Mouse (Mus musculus) midbrain, embryonic 14.5 days (tissue): ENCODE data around the gene Adgre5. TPM values are rescaled to one million over a fixed set of nuclear protein-coding genes. Genes with fewer than 3 reads are reported as not detected.

Experiments
- microRNA-seq: library from miRNA; unstranded; fragments of <30 nt; microRNA quantifications from one replicate; pipeline ENCODE4, GENCODE M21; 2016
- polyA plus RNA-seq: library from polyadenylated mRNA; unstranded; fragments of >200 nt; fragmentation: Nextera tagmentation; extraction: Ambion mirVana; gene quantifications from 2 replicates; pipeline ENCODE4 v1.2.1, GENCODE M21; 2014

Gene Adgre5
- polyA plus RNA-seq, 1 experiment from 2014 or later = 12.3 TPM

Small RNA genes within 50 kb of the gene (microRNA-seq; reads per million reads assigned to microRNA genes)
- gene Mir1668 = not detected

Other genes with a start within 250 kb of the Adgre5 start
- gene Olfr370, start 205.5 kb downstream of the Adgre5 start, polyA plus RNA-seq = not detected in 2 replicates
- 346 and 405 TPM in 2 replicates for gene Ndufb7, start 174.7 kb downstream of the Adgre5 start, polyA plus RNA-seq
- gene Tecr, start 133.4 kb downstream of the Adgre5 start, polyA plus RNA-seq = 987 and 1,278 TPM in 2 replicates
- gene Dnajb1, start 133.1 kb downstream of the Adgre5 start, polyA plus RNA-seq = 46.2 TPM in 2 replicates
- 106 and 116 TPM in 2 replicates for gene Gipc1, start 88.6 kb downstream of the Adgre5 start, polyA plus RNA-seq
- 0.72 and 1.3 TPM in 2 replicates for gene Ptger1, start 74.6 kb downstream of the Adgre5 start, polyA plus RNA-seq
- gene Pkn1, start 42.1 kb downstream of the Adgre5 start, polyA plus RNA-seq = 26.6 TPM in 2 replicates
- 109 and 113 TPM in 2 replicates for gene Ddx39, start 26.1 kb downstream of the Adgre5 start, polyA plus RNA-seq
- gene Adgrl1, start 158.8 kb upstream of the Adgre5 start, polyA plus RNA-seq = 77.2 and 92.7 TPM in 2 replicates
- 1.0 and 1.1 TPM in 2 replicates for gene Gm10644, start 213.9 kb upstream of the Adgre5 start, polyA plus RNA-seq
- 7.9 and 15.5 TPM in 2 replicates for gene Asf1b, start 214.2 kb upstream of the Adgre5 start, polyA plus RNA-seq
- gene Prkaca, start 231.7 kb upstream of the Adgre5 start, polyA plus RNA-seq = 181 and 207 TPM in 2 replicates